Mouse (Mus musculus) midbrain, embryonic 16.5 days (tissue): ENCODE results near the gene Adamts12. TPM values are rescaled to one million over a fixed set of nuclear protein-coding genes. Genes with fewer than 3 reads are reported as not detected.

ENCODE experiments used
- ATAC-seq: fragments of 200-750 bp; cut with Nextera tagmentation; 2 replicates; pipeline ENCODE4 v1.8.0; 2017; ENCODE audit warnings: moderate TSS enrichment
- H3K27ac ChIP-seq: fragments of 300-500 bp; sonication (generic); 2 replicates; pipeline ENCODE4 v1.5.1; 2014; ENCODE audit warnings: mild to moderate bottlenecking, low read length, mixed read lengths
- H3K27me3 ChIP-seq: fragments of 300-500 bp; sonication (generic); 2 replicates; pipeline ENCODE4 v1.6.1; 2014; ENCODE audit warnings: low read depth, low read length, mixed read lengths; ENCODE audit not compliant: control insufficient read depth, insufficient read depth
- H3K36me3 ChIP-seq: fragments of 300-500 bp; sonication (generic); 2 replicates; pipeline ENCODE4 v1.6.1; 2014; ENCODE audit warnings: mild to moderate bottlenecking, low read length, moderate library complexity, mixed read lengths; ENCODE audit not compliant: control insufficient read depth, insufficient read depth
- H3K4me1 ChIP-seq: fragments of 300-500 bp; sonication (generic); 2 replicates; pipeline ENCODE4 v1.6.1; 2014; ENCODE audit warnings: mild to moderate bottlenecking, low read length, mixed read lengths; ENCODE audit not compliant: control insufficient read depth, insufficient read depth
- H3K4me2 ChIP-seq: fragments of 300-500 bp; sonication (generic); 2 replicates; pipeline ENCODE4 v1.6.1; 2014; ENCODE audit warnings: mild to moderate bottlenecking, low read length, mixed read lengths
- H3K4me3 ChIP-seq: fragments of 300-500 bp; sonication (generic); 2 replicates; pipeline ENCODE4 v1.5.1; 2014; ENCODE audit warnings: low read depth, mild to moderate bottlenecking, low read length, moderate library complexity, mixed read lengths
- H3K9ac ChIP-seq: fragments of 300-500 bp; sonication (generic); 2 replicates; pipeline ENCODE4 v1.6.1; 2014; ENCODE audit warnings: low read depth, low read length, mixed read lengths
- H3K9me3 ChIP-seq: fragments of 300-500 bp; sonication (generic); replicated peaks from 2 replicates; pipeline ENCODE4 v1.6.1; 2014; ENCODE audit warnings: mild to moderate bottlenecking, low read length, mixed read lengths; ENCODE audit not compliant: control insufficient read depth, poor library complexity, severe bottlenecking
- WGBS: fragments of 180-500 bp; shearing (Covaris S2); extraction: QIAGEN DNeasy Blood & Tissue Kit; methylation state at CpG from one replicate; pipeline ENCODE4 v1.1.7; 2014; 5-methylcytosine and 5-hydroxymethylcytosine counted together
- polyA plus RNA-seq: library from polyadenylated mRNA; unstranded; fragments of >200 nt; fragmentation: Nextera tagmentation; extraction: Ambion mirVana; gene quantifications from 2 replicates; pipeline ENCODE4 v1.2.1, GENCODE M21; 2015

The Adamts12 gene
- polyA plus RNA-seq, 1 experiment from 2014 or later: 1.1 TPM

DNA sequence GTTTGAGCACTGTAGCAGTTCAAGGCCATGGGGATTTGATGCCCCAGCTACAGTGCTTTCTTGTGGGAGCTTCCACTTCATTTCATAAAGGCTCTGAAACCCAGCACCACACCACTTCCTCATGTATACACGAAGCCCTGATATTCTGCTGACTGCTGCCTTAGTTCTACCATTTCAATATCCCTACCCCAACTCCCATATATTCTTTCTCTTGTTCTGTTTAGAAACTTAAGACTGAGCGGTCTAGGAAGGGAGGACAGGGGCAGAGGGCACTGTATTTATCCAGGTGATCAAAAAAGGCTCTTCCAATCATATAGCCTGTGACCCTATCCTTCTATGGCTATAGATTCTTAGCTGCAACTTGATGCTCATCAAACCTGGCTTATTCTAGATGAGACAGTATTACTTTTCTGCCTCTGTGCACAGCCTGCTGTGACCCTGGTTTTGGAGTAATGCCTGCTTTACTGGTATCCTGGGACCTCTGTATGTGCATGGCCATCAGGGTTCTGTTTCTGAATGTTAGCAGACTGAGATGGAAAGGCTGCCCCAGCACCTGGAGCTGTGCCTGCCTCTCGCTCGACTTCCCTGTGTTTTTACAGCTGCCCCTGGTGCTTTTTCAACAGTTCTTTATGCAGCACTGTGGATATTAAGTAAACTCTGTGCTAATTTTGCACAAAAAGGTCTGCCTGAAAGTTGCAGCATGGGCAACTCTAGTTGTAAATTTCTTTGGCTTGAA, 33.5 kb downstream of the Adamts12 start:
- Histone ChIP-seq H3K4me3 (no peak overlapping the region), H3K9ac (no peak overlapping the region), H3K27ac (no peak overlapping the region), H3K36me3 (no peaks in the 10 kb centered on the region), H3K27me3 (no peaks in the 10 kb centered on the region), H3K4me1 (0 out of 2 replicates have a peak, but pooled peaks cover 2% of the 10 kb centered on the region), H3K9me3 (no peaks in the 10 kb centered on the region), H3K4me2 (no peak overlapping the region)
- WGBS: 76% methylated on average over 4 of the region's 4 CpGs
- ATAC-seq: no peak

DNA sequence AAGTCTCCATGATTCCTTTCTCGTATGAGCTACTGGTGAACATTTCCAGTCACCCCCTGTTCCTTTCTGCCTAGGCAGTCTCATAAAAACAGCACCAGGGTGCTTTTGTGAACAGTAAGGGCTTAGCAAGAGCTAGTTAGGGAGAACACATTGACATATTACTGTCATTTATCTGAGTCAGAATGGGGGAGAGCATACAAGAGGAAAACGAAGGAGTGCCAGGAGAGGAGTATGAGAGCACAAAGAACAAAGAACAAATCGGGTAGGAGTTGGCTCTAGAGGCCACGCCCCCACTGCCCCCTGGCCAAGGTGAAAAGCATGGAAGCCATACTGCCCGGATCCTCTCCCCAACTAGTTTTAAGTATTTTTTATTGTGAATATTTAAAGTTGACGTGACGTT, 34.4 kb downstream of the Adamts12 start:
- H3K9ac ChIP-seq: no peak overlapping the region
- H3K4me3 ChIP-seq: no peak overlapping the region
- no peak overlapping the region for H3K27ac ChIP-seq
- 73% methylated on average over 7 of the region's 7 CpGs for WGBS
- no peak overlapping the region for H3K4me2 ChIP-seq
- ATAC-seq: 0 out of 2 replicates have a peak, but pooled peaks have one; percentile 36
- no peaks in the 10 kb centered on the region for H3K36me3 ChIP-seq
- no peaks in the 10 kb centered on the region for H3K9me3 ChIP-seq
- H3K27me3 ChIP-seq: no peaks in the 10 kb centered on the region
- H3K4me1 ChIP-seq: 0 out of 2 replicates have a peak, but pooled peaks cover 2% of the 10 kb centered on the region

DNA sequence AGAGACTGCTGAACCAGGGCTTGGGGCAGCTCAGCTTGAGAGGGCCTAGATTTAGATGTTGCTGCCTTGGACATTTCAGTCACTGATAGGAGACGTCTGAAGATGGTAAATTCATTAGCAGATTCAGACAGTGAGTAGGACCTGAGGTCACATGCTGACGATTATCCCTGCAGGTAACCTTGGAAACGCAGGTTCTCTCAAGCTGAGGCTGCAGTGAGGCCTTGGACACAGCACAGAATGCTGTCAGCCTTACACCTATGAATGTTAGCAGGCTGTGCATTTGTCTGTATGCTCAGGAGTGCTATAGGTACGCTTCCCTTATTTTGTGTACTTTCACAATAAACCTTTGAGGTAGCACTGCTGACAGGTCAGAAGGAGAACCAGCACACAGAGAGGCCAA, 36.3 kb downstream of the Adamts12 start:
- peak; percentile 71; the same call in 1 of the 2 replicates for ATAC-seq
- Histone ChIP-seq H3K27ac (0 out of 2 replicates have a peak overlapping the region, but pooled peaks have one; percentile 41), H3K4me3 (no peak overlapping the region), H3K36me3 (no peaks in the 10 kb centered on the region), H3K4me1 (0 out of 2 replicates have a peak, but pooled peaks cover 2% of the 10 kb centered on the region), H3K9ac (no peak overlapping the region), H3K27me3 (no peaks in the 10 kb centered on the region), H3K4me2 (no peak overlapping the region), H3K9me3 (no peaks in the 10 kb centered on the region)
- 46% methylated on average over 4 of the region's 4 CpGs for WGBS

DNA sequence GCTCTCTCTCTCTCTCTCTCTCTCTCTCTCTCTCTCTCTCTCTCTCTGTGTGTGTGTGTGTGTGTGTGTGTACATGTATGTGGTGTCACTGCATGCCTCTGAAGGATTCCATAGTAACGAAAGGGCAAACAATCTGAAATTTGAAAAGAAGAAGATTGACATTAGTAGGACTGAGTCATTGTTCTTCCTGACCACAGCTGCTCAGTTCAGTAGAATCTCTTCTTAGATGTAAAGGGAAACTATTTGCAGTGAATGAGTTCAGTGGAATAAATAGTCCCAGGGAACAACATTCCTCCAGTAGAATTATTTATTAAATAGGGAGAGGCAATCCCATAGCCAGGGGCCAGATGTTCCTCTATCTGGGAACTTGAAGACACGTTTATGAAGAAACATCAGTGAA, 40.5 kb downstream of the Adamts12 start:
- H3K4me3 ChIP-seq: no peak overlapping the region
- no peak overlapping the region for H3K9ac ChIP-seq
- H3K4me2 ChIP-seq: no peak overlapping the region
- WGBS: 58% methylated on average over 2 of the region's 2 CpGs
- no peak overlapping the region for H3K27ac ChIP-seq
- H3K4me1 ChIP-seq: no peaks in the 10 kb centered on the region
- no peak for ATAC-seq
- H3K27me3 ChIP-seq: no peaks in the 10 kb centered on the region
- H3K36me3 ChIP-seq: no peaks in the 10 kb centered on the region
- H3K9me3 ChIP-seq: no peaks in the 10 kb centered on the region

DNA sequence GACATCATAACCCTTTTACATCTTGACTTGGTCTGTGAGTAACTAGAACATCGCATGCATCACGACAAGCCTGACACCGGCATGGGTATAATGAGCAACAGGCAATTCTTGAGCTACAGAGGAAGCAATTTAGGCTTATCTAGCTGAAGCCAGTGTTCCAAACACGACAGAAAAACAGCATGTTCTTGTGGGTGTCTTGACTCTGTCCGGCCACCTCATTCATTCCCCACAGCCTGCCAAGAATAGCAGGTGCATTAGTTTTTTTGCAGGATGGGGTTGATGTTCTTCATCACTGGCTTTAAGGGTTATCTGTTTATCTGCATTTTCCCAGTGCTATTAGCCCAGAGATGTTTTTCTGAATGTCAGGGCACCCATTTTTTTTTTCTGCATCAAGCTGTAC, 42.8 kb downstream of the Adamts12 start:
- Histone ChIP-seq H3K9me3 (no peaks in the 10 kb centered on the region), H3K4me3 (no peak overlapping the region), H3K9ac (no peak overlapping the region), H3K27me3 (no peaks in the 10 kb centered on the region), H3K4me2 (no peak overlapping the region), H3K36me3 (no peaks in the 10 kb centered on the region), H3K27ac (no peak overlapping the region), H3K4me1 (peaks cover 3% of the 10 kb centered on the region; the same call in 1 of the 2 replicates)
- 85% methylated on average over 5 of the region's 5 CpGs for WGBS
- ATAC-seq: no peak

DNA sequence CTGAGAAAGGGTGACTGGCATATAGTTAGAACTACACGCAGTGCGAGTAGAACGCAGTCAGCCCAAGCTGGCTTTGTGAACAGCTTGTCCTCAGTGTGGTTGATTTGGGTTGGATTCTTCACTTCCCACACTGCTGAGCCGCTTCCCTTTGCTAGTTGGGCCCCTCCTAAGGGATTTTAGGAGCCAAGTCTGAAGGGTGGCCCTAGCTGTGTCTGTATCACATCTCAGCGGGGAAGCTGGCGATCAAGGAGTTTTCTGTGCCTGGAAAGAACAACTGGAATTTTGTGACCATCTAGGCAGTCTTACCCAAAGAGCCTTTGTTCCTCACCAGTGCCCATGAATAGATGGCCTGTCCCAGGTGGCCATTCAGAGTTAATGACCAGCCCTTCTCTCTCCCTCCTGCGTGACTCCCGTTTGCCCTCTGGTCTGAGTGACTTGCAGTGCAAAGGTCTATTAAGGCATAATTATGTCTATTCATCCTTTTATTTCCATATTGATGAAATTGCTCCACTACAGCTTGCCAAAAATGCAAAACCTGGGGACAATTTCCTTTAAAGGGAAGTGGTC, 50.1 kb downstream of the Adamts12 start:
- Histone ChIP-seq H3K27ac (no peak overlapping the region), H3K4me3 (no peak overlapping the region), H3K27me3 (no peaks in the 10 kb centered on the region), H3K9ac (no peak overlapping the region), H3K36me3 (no peaks in the 10 kb centered on the region), H3K9me3 (no peaks in the 10 kb centered on the region), H3K4me2 (no peak overlapping the region), H3K4me1 (peaks cover 3% of the 10 kb centered on the region; the same call in 1 of the 2 replicates)
- ATAC-seq: no peak
- 16% methylated on average over 8 of the region's 8 CpGs for WGBS

DNA sequence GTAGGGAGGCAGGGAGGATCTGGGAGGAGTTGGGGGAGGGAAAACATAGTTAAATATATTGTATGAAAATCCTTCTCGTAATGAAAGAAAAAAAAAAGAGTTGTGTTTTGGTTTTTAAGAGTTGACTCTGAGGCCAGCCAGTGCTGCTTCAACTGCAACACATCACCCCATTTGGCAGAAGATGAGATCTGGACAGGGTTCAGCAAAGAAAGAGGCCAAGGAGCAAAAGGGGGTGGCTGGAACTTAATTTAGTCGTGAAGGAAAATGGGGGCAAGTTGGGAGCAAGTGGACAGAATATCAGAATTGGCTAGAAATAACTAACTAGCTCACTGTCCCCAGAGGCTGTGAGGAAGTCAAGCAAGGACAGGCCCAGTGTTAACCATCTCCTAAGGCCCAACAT, 51.7 kb downstream of the Adamts12 start:
- WGBS: 85% methylated on average over 2 of the region's 2 CpGs
- H3K36me3 ChIP-seq: no peaks in the 10 kb centered on the region
- H3K4me2 ChIP-seq: no peak overlapping the region
- peaks cover 1% of the 10 kb centered on the region; the same call in 1 of the 2 replicates for H3K4me1 ChIP-seq
- ATAC-seq: no peak
- no peak overlapping the region for H3K27ac ChIP-seq
- no peak overlapping the region for H3K9ac ChIP-seq
- H3K4me3 ChIP-seq: no peak overlapping the region
- H3K9me3 ChIP-seq: no peaks in the 10 kb centered on the region
- no peaks in the 10 kb centered on the region for H3K27me3 ChIP-seq

DNA sequence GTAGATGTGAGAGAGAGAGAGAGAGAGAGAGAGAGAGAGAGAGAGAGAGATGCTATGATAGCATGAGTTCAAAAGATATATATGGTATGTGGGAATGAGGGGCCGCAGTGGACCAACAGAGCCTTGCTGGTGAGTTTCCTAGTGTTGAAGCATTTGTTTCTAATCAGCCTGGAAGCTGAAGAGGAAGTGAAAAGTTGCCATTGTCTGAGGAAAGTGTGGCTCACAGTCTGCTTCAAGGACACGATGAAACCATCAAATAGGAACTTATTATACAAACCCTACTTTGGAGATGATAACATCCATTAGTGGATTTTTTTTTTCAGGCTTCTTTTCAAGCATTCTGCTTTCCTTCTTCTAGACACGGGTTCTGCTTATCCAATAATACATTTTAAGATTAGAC, 52.3 kb downstream of the Adamts12 start:
- Histone ChIP-seq H3K4me3 (no peak overlapping the region), H3K9me3 (no peaks in the 10 kb centered on the region), H3K4me2 (no peak overlapping the region), H3K9ac (no peak overlapping the region), H3K36me3 (no peaks in the 10 kb centered on the region), H3K27me3 (no peaks in the 10 kb centered on the region), H3K4me1 (no peaks in the 10 kb centered on the region), H3K27ac (no peak overlapping the region)
- ATAC-seq: no peak
- WGBS: 73% methylated on average over 3 of the region's 3 CpGs

DNA sequence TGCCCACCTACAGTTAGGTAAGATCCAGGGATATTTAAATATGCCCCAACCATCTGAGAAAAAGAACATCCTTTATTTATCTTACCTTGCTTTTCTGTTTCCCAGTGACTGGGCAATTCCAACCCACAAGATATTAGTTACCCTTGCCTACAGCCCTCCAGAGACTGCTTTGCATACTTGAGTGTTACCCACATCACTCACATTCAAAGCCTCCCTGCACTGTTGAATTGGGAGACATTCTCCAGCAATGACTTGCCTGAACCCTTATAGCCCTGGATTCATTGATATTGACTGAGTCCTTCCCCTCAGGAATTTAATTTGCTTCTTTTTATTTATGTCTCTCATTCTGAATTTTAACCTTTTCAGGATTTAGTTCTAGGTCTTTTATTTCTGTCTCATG, 53.8 kb downstream of the Adamts12 start:
- Histone ChIP-seq H3K9ac (no peak overlapping the region), H3K27me3 (no peaks in the 10 kb centered on the region), H3K4me3 (no peak overlapping the region), H3K4me1 (no peaks in the 10 kb centered on the region), H3K36me3 (no peaks in the 10 kb centered on the region), H3K27ac (no peak overlapping the region), H3K4me2 (no peak overlapping the region), H3K9me3 (no peaks in the 10 kb centered on the region)
- no peak for ATAC-seq
